Mouse (Mus musculus) embryonic facial prominence, embryonic 13.5 days (tissue): ENCODE results near the gene Ipo9. TPM values are rescaled to one million over a fixed set of nuclear protein-coding genes. Genes with fewer than 3 reads are reported as not detected.

Experiments used
- ATAC-seq: fragments of 200-750 bp; cut with Nextera tagmentation; 2 replicates; pipeline ENCODE4 v1.8.0; 2017; ENCODE audit warnings: low read depth; ENCODE audit not compliant: insufficient number of reproducible peaks, insufficient read depth, low FRiP score, low TSS enrichment
- H3K27ac ChIP-seq: fragments of 300-500 bp; sonication (generic); 2 replicates; pipeline ENCODE4 v1.5.1; 2015; ENCODE audit warnings: moderate library complexity, mild to moderate bottlenecking, inconsistent platforms
- H3K27me3 ChIP-seq: fragments of 300-500 bp; sonication (generic); 2 replicates; pipeline ENCODE4 v1.6.1; 2015; ENCODE audit warnings: mild to moderate bottlenecking, inconsistent platforms
- H3K36me3 ChIP-seq: fragments of 300-500 bp; sonication (generic); 2 replicates; pipeline ENCODE4 v1.6.1; 2015; ENCODE audit warnings: mild to moderate bottlenecking, inconsistent platforms
- H3K4me1 ChIP-seq: fragments of 300-500 bp; sonication (generic); 2 replicates; pipeline ENCODE4 v1.6.1; 2015; ENCODE audit warnings: inconsistent platforms
- H3K4me2 ChIP-seq: fragments of 300-500 bp; sonication (generic); 2 replicates; pipeline ENCODE4 v1.6.1; 2015; ENCODE audit warnings: moderate library complexity, mild to moderate bottlenecking, inconsistent platforms
- H3K4me3 ChIP-seq: fragments of 300-500 bp; sonication (generic); 2 replicates; pipeline ENCODE4 v1.5.1; 2015; ENCODE audit warnings: mild to moderate bottlenecking, inconsistent platforms
- H3K9ac ChIP-seq: fragments of 300-500 bp; sonication (generic); 2 replicates; pipeline ENCODE4 v1.6.1; 2015; ENCODE audit warnings: mild to moderate bottlenecking, inconsistent platforms
- H3K9me3 ChIP-seq: fragments of 300-500 bp; sonication (generic); 2 replicates; pipeline ENCODE4 v1.6.1; 2016; ENCODE audit warnings: inconsistent platforms
- WGBS: fragments of 180-500 bp; shearing (Covaris S2); methylation state at CpG from one replicate; pipeline ENCODE4 v1.1.7; 2015; ENCODE audit warnings: mixed read lengths; 5-methylcytosine and 5-hydroxymethylcytosine counted together
- polyA plus RNA-seq: library from polyadenylated mRNA; unstranded; fragments of >200 nt; fragmentation: Nextera tagmentation; extraction: Ambion mirVana; gene quantifications from 2 replicates; pipeline ENCODE4 v1.2.1, GENCODE M21; 2015

Ipo9 gene
- polyA plus RNA-seq, result 139 and 147 TPM in 2 replicates

GRCm38 (mm10) chr1:135429901-135430668 lies at the start of gene Ipo9:
TSS of gene Ipo9 (minus strand) at chr1:135430499.
- peak; percentile 94 for ATAC-seq
- under 1% methylated on average over 65 of the region's 65 CpGs for WGBS
- H3K9me3 ChIP-seq, result no peaks in the 10 kb centered on the region

GRCm38 (mm10) chr1:135475571-135475895 lies 45.2 kb upstream of the Ipo9 start:
- no peaks in the 10 kb centered on the region for H3K9me3 ChIP-seq
- no peak overlapping the region for H3K4me3 ChIP-seq
- no peak overlapping the region for H3K4me2 ChIP-seq
- no peak for ATAC-seq
- H3K27me3 ChIP-seq, result no peaks in the 10 kb centered on the region
- peaks cover 18% of the 10 kb centered on the region for H3K4me1 ChIP-seq
- peaks cover 15% of the 10 kb centered on the region for H3K36me3 ChIP-seq
- H3K27ac ChIP-seq, result no peak overlapping the region
- H3K9ac ChIP-seq, result no peak overlapping the region
- WGBS, result 62% methylated on average over 7 of the region's 7 CpGs

More at GRCm38 (mm10) chr1:135429901-135430668, at the start of gene Ipo9:
- Histone ChIP-seq H3K27ac (peak within 1 kb of the TSS; percentile 93), H3K4me2 (peak within 1 kb of the TSS; percentile 77), H3K36me3 (peaks cover 20% of the 10 kb centered on the region), H3K4me1 (peaks cover 39% of the 10 kb centered on the region), H3K27me3 (no peaks in the 10 kb centered on the region), H3K9ac (peak within 1 kb of the TSS; percentile 96), H3K4me3 (peak within 1 kb of the TSS; percentile 95)

GRCm38 (mm10) chr1:135474861-135475570 lies 44.7 kb upstream of the Ipo9 start:
- 43% methylated on average over 15 of the region's 15 CpGs for WGBS
- no peak for ATAC-seq
- Histone ChIP-seq H3K4me3 (no peak overlapping the region), H3K27me3 (no peaks in the 10 kb centered on the region), H3K9ac (no peak overlapping the region), H3K27ac (no peak overlapping the region), H3K9me3 (no peaks in the 10 kb centered on the region), H3K4me2 (no peak overlapping the region), H3K36me3 (peaks cover 21% of the 10 kb centered on the region), H3K4me1 (peaks cover 15% of the 10 kb centered on the region)

- H3K36me3 ChIP-seq, result peaks cover 38% of the 10 kb centered on the region
- no peaks in the 10 kb centered on the region for H3K27me3 ChIP-seq
- no peak overlapping the region for H3K4me3 ChIP-seq
- H3K4me1 ChIP-seq, result peaks cover 15% of the 10 kb centered on the region
- ATAC-seq, result no peak
- H3K4me2 ChIP-seq, result no peak overlapping the region
- 66% methylated on average over 5 of the region's 5 CpGs for WGBS
- H3K9me3 ChIP-seq, result no peaks in the 10 kb centered on the region
- no peak overlapping the region for H3K27ac ChIP-seq
- H3K9ac ChIP-seq, result no peak overlapping the region
Observed at GRCm38 (mm10) chr1:135472536-135472935, 42.2 kb upstream of the Ipo9 start.

GRCm38 (mm10) chr1:135471742-135472141 lies 41.4 kb upstream of the Ipo9 start:
- no peak overlapping the region for H3K4me3 ChIP-seq
- WGBS, result 73% methylated on average over 5 of the region's 5 CpGs
- H3K27ac ChIP-seq, result no peak overlapping the region
- H3K9ac ChIP-seq, result no peak overlapping the region
- no peaks in the 10 kb centered on the region for H3K27me3 ChIP-seq
- no peak overlapping the region for H3K4me2 ChIP-seq
- peaks cover 15% of the 10 kb centered on the region for H3K4me1 ChIP-seq
- H3K9me3 ChIP-seq, result no peaks in the 10 kb centered on the region
- ATAC-seq, result no peak
- peaks cover 46% of the 10 kb centered on the region for H3K36me3 ChIP-seq

- no peak overlapping the region for H3K4me3 ChIP-seq
Observed at GRCm38 (mm10) chr1:135470546-135470945, 40.2 kb upstream of the Ipo9 start.

GRCm38 (mm10) chr1:135467462-135467861 lies 37.2 kb upstream of the Ipo9 start:
- no peak overlapping the region for H3K27ac ChIP-seq
- no peak overlapping the region for H3K9ac ChIP-seq
- H3K4me3 ChIP-seq, result no peak overlapping the region
- no peak overlapping the region for H3K4me2 ChIP-seq
- peaks cover 7% of the 10 kb centered on the region; the same call in 1 of the 2 replicates for H3K4me1 ChIP-seq
- no peaks in the 10 kb centered on the region for H3K9me3 ChIP-seq
- no peak for ATAC-seq
- H3K36me3 ChIP-seq, result peaks cover 75% of the 10 kb centered on the region
- 90% methylated on average over 5 of the region's 5 CpGs for WGBS
- no peaks in the 10 kb centered on the region for H3K27me3 ChIP-seq

More at GRCm38 (mm10) chr1:135470546-135470945, 40.2 kb upstream of the Ipo9 start:
- Histone ChIP-seq H3K9ac (no peak overlapping the region), H3K27ac (no peak overlapping the region), H3K4me2 (no peak overlapping the region), H3K27me3 (no peaks in the 10 kb centered on the region), H3K4me1 (peaks cover 7% of the 10 kb centered on the region), H3K9me3 (no peaks in the 10 kb centered on the region), H3K36me3 (peaks cover 57% of the 10 kb centered on the region)
- WGBS, result 95% methylated on average over 13 of the region's 13 CpGs
- ATAC-seq, result no peak

- no peak overlapping the region for H3K4me3 ChIP-seq
- H3K9me3 ChIP-seq, result no peaks in the 10 kb centered on the region
- no peaks in the 10 kb centered on the region for H3K27me3 ChIP-seq
- peaks cover 73% of the 10 kb centered on the region for H3K36me3 ChIP-seq
- H3K27ac ChIP-seq, result no peak overlapping the region
- H3K4me2 ChIP-seq, result no peak overlapping the region
- 58% methylated on average over 3 of the region's 3 CpGs for WGBS
- peaks cover 7% of the 10 kb centered on the region; the same call in 1 of the 2 replicates for H3K4me1 ChIP-seq
- H3K9ac ChIP-seq, result no peak overlapping the region
- ATAC-seq, result no peak
Observed at GRCm38 (mm10) chr1:135466935-135467334, 36.6 kb upstream of the Ipo9 start.

GRCm38 (mm10) chr1:135465734-135466133 lies 35.4 kb upstream of the Ipo9 start:
- Histone ChIP-seq H3K9me3 (no peaks in the 10 kb centered on the region), H3K27ac (no peak overlapping the region), H3K27me3 (no peaks in the 10 kb centered on the region), H3K36me3 (peaks cover 64% of the 10 kb centered on the region), H3K9ac (no peak overlapping the region), H3K4me3 (no peak overlapping the region), H3K4me2 (no peak overlapping the region), H3K4me1 (peaks cover 7% of the 10 kb centered on the region; the same call in 1 of the 2 replicates)
- no peak for ATAC-seq
- 92% methylated on average over 19 of the region's 19 CpGs for WGBS

GRCm38 (mm10) chr1:135462736-135463135 lies 32.4 kb upstream of the Ipo9 start:
- Histone ChIP-seq H3K27ac (no peak overlapping the region), H3K36me3 (peaks cover 71% of the 10 kb centered on the region), H3K9ac (no peak overlapping the region), H3K4me2 (no peak overlapping the region), H3K27me3 (no peaks in the 10 kb centered on the region), H3K9me3 (no peaks in the 10 kb centered on the region), H3K4me3 (no peak overlapping the region), H3K4me1 (peaks cover 7% of the 10 kb centered on the region; the same call in 1 of the 2 replicates)
- 66% methylated on average over 8 of the region's 8 CpGs for WGBS
- ATAC-seq, result no peak

- no peak for ATAC-seq
- Histone ChIP-seq H3K27ac (no peak overlapping the region), H3K9ac (no peak overlapping the region), H3K36me3 (peaks cover 71% of the 10 kb centered on the region), H3K27me3 (no peaks in the 10 kb centered on the region), H3K9me3 (no peaks in the 10 kb centered on the region), H3K4me3 (no peak overlapping the region), H3K4me1 (peaks cover 7% of the 10 kb centered on the region; the same call in 1 of the 2 replicates), H3K4me2 (no peak overlapping the region)
- WGBS, result 75% methylated on average over 4 of the region's 4 CpGs
Observed at GRCm38 (mm10) chr1:135462304-135462703, 32.0 kb upstream of the Ipo9 start.
